Mouse (Mus musculus): Measurements from ENCODE around the gene Gm8909.
"Not testable (repeated sequence)": the region's sequence is repeated elsewhere in the genome, so short reads cannot be mapped to it uniquely, and the experiment has no call there.

Gm8909 gene

GRCm38 (mm10) chr17:36168039-36168652, at the start of gene Gm8909:
Gm8909 (minus strand) TSS chr17:36168537.
- peak; percentile 36 for DNase-seq (ENCODE audit: low read depth, low spot score)

GRCm38 (mm10) chr17:36215586-36215985, 47.2 kb upstream of the Gm8909 start:
- DNase-seq (ENCODE audit: low read depth, low spot score), result peak; percentile 23

GRCm38 (mm10) chr17:36206846-36207245, 38.5 kb upstream of the Gm8909 start:
- no peak for DNase-seq (ENCODE audit: low read depth, low spot score)

GRCm38 (mm10) chr17:36205862-36206261, 37.5 kb upstream of the Gm8909 start:
- peak; percentile 49 for DNase-seq (ENCODE audit: low read depth, low spot score)

- peak; percentile 87 for DNase-seq (ENCODE audit: low read depth, low spot score)
Measured at GRCm38 (mm10) chr17:36205456-36205855, 37.1 kb upstream of the Gm8909 start.

GRCm38 (mm10) chr17:36201851-36202250, 33.5 kb upstream of the Gm8909 start:
- no peak for DNase-seq (ENCODE audit: low read depth, low spot score)

- DNase-seq (ENCODE audit: low read depth, low spot score), result peak; percentile 64
Measured at GRCm38 (mm10) chr17:36198317-36198716, 30.0 kb upstream of the Gm8909 start.

GRCm38 (mm10) chr17:36194471-36194870, 26.1 kb upstream of the Gm8909 start:
- no peak for DNase-seq (ENCODE audit: low read depth, low spot score)

- DNase-seq (ENCODE audit: low read depth, low spot score), result peak; percentile 94
Measured at GRCm38 (mm10) chr17:36193546-36194141, 25.3 kb upstream of the Gm8909 start.

- no peak for DNase-seq (ENCODE audit: low read depth, low spot score)
Measured at GRCm38 (mm10) chr17:36192371-36192770, 24.0 kb upstream of the Gm8909 start.

GRCm38 (mm10) chr17:36190169-36190507, 21.8 kb upstream of the Gm8909 start, which contains the start of gene H2-T3:
H2-T3 (minus strand) TSS chr17:36190287.
- DNase-seq (ENCODE audit: low read depth, low spot score), result no peak

GRCm38 (mm10) chr17:36189491-36190168, 21.3 kb upstream of the Gm8909 start:
- DNase-seq (ENCODE audit: low read depth, low spot score), result no peak

- no peak for DNase-seq (ENCODE audit: low read depth, low spot score)
Measured at GRCm38 (mm10) chr17:36187540-36187939, 19.2 kb upstream of the Gm8909 start.

- no peak for DNase-seq (ENCODE audit: low read depth, low spot score)
Measured at GRCm38 (mm10) chr17:36182212-36182611, 13.9 kb upstream of the Gm8909 start.

- peak; percentile 15 for DNase-seq (ENCODE audit: low read depth, low spot score)
Measured at GRCm38 (mm10) chr17:36179446-36179845, 11.1 kb upstream of the Gm8909 start.

GRCm38 (mm10) chr17:36178938-36179337, 10.6 kb upstream of the Gm8909 start:
- peak; percentile 73 for DNase-seq (ENCODE audit: low read depth, low spot score)

- DNase-seq (ENCODE audit: low read depth, low spot score), result not testable (repeated sequence)
Measured at GRCm38 (mm10) chr17:36176132-36176531, 7.8 kb upstream of the Gm8909 start.

GRCm38 (mm10) chr17:36170287-36170814, 2.0 kb upstream of the Gm8909 start:
- DNase-seq (ENCODE audit: low read depth, low spot score), result no peak

GRCm38 (mm10) chr17:36169753-36170152, 1.4 kb upstream of the Gm8909 start:
- no peak for DNase-seq (ENCODE audit: low read depth, low spot score)

GRCm38 (mm10) chr17:36169094-36169493, 757 bp upstream of the Gm8909 start:
- DNase-seq (ENCODE audit: low read depth, low spot score), result not testable (repeated sequence)

GRCm38 (mm10) chr17:36167306-36168038, 865 bp downstream of the Gm8909 start:
- DNase-seq (ENCODE audit: low read depth, low spot score), result peak; percentile 79

GRCm38 (mm10) chr17:36166901-36167300, 1.4 kb downstream of the Gm8909 start:
- DNase-seq (ENCODE audit: low read depth, low spot score), result not testable (repeated sequence)

All from CD4-positive, CD25-positive, alpha-beta regulatory T cell, adult 2 months (primary cell).